Mouse (Mus musculus) cerebellum, postnatal 36 days (tissue): ENCODE measurements at regions not wholly inside any gene's neighbourhood (a gene's known extent, or its start where the extent isn't known, plus 50 kb on each side); places are given as distances from the start of the nearest gene placed in this dataset.

ENCODE experiments used
- DNase-seq, 2 experiments: peaks; one replicate each; pipeline ENCODE4 v3.0.0; 2021 to 2022; ENCODE audit warnings: mixed read lengths in 2 of 2

DNA sequence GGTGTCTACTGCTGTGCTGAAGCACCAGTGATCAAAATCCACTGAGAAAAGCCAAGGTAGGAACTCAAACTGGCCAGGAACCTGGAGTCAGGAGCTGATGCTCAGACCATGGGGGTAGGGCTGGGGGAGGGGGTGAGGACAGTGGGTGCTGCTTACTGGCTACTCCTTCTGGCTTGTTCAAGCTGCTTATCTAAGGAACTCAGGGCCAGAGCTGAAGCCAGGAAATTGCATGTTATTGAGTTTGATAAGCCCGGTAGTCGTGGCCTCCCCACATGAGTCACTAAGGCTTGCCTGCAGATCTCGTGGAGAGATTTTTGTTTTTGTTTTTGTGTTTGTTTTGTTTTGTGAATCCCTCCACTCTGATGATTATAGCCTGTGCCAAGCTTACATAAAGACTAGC is 65.9 kb downstream of the Tmem215 start:
- no peak for DNase-seq

- no peak for DNase-seq
Observed at GRCm38 (mm10) chr4:40543085-40544048, 71.4 kb downstream of the Tmem215 start.

DNA sequence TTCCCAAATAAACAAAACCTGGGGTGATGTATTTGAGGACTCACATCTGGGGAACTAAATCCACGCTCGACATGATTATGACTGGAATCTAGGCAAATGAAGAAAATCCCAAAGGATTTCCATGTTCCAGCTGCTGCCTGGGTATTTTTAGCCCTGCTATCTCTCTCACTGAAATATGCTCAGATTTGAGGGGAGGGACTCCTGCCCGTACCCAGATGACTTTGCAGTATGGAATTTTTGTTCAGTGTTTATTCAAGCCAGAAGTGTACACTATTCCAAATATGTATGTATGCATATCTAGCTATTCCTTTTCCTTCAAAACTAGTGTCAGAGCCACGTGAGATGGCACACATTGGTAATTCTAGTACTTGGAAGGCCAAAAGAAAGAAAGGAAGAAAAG is 72.1 kb downstream of the Tmem215 start:
- no peak for DNase-seq

GRCm38 (mm10) chr4:40544806-40545205 is 72.8 kb downstream of the Tmem215 start:
- no peak for DNase-seq

DNA sequence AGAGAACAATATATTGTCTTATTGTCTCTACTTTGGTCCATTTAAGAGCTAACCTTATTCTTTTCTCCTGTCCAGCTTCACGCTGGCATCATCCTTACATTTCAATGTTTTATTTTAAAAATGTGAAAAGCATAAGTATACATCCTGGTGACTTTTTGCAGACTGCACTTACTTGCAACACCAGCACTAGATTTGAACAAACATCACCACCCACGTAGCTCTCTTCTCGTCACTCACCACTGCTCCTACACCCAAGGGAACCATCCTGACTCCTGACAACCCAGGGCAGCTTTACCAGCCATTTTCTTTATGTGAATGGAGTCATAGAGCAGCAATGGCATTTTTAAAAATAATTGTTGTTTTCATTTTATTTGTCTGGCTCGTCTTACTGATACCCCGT is 73.7 kb downstream of the Tmem215 start:
- DNase-seq = no peak

DNA sequence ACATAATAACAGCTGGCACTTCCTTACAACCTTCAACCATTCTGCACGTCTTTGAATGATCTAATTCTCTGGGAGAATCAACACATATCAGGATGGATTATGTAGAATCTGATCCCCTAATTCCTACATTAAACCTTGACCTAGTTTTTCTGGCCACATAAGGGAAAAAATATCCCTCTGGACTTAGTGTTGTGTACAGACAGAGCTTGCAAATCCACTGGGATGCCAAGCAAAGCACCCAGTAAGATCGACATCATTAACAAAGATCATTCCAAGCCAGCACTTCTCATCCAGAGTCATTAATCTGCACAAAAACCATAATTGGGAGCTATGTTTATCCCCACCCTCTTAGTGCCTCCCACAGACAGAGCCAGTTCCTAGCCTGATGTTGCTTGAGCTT is 87.8 kb downstream of the Tmem215 start:
- DNase-seq = no peak

- DNase-seq = no peak
Observed at GRCm38 (mm10) chr4:40573300-40573699, 101.3 kb downstream of the Tmem215 start.

DNA sequence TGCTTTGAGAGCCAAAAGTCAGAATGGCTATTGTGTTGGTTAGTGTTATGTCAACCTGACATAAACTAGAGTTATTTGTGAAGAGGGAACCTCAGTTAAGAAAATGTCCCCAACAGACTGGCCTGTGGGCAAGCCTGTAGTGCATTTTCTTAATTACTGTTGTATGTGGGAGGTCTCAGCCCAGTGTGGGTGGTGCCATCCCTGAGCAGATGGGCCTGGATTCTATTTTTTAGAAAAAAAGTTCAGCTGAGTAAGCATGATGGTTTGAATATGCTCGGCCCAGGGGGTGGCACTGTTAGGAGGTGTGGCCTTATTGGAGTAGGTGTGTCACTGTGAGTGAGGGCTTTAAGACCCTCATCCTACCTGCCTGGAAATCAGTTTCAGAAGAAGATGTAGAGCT is 104.0 kb downstream of the Tmem215 start:
- DNase-seq = no peak

DNA sequence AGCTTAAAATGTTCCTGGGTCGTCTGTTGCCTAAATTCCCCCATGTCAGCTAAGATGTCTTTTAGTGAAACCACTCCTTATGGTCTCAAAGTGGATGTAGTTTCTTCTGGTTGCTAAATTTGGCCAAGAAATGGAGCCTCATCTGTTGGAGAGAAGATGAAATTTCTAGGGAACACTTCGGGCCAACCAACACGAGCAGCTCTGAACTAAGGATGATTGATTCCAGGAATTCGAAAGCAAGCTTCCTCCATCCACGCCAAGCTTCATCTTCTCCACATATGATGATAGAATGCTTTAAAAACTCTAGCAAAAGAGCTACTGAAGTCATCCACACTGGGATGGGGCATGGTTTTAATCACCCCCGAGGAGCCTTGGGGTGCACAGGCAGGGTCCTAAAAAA is 112.5 kb downstream of the Tmem215 start:
- DNase-seq = no peak

DNA sequence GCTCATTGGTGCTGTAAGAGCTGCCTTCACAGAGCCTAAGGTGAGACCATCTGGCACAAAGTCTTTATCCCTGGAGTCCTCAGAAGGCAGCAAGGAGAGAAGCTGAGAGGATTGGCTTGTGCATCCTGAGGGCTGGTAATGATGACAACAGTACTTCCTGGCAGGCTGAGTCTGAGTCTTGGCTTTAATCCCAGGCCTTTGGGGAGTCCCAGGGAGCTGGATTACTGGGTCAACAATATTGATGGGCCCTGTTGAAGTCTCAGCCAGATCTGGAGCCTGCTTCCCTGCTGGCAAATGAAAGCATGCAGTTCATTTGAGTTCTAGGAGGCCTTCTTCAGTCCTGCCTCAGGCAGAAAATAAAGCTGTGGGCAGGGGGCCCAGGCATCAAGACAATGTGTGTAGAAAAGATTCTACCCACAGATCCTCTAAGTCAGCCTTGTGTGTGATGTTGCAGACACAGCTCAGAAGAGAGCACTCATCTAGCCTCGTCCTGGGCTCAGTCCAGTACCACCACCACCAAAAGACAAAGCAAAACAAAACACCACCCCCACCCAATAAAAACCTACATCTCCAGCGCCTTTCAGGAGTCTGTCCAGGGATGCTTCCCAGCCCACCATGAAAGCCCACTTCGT is 113.1 kb downstream of the Tmem215 start:
- DNase-seq = peak; percentile 31 to 34

- DNase-seq = no peak
Observed at GRCm38 (mm10) chr4:40586045-40586444, 114.1 kb downstream of the Tmem215 start.

DNA sequence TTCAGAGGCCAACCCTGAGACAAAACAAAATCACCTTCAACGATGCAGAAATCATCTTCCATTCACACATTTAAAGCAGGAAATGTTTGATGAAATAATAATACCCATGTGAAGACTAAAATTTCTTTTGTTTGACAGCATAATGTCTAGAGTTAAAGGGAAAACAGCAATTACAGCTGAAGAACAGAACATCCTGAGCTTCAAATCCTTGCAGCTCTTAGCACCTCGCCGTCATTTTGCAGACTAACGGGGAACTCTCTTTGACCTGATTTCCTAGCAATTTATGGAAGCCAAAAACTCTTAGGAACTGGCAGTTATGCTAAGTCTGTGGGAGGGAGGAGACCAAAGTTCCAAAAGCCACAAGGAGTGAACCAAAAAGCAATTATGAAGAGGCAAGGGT is 115.3 kb downstream of the Tmem215 start:
- no peak for DNase-seq

DNA sequence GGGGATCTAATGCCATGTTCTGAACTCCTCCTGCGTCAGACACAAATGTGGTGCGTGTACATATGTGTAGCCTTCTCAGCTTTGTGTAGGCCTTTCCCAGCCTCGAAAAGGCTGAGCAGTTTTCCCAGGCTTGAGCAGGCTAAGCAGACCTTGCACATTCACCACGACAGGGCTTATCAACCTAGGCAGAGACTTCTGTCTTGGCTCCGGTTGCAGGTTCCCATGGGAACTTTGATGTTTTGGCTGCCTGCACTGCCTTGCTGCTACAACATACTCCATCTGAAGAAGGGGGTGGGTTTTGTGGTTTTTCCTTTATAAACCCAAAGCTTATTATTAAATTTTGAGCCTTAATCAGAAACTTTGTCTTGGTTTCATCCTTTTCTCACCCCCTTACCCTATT is 109.2 kb downstream of the Aptx start:
- no peak for DNase-seq

GRCm38 (mm10) chr4:40625024-40625423 is 78.0 kb downstream of the Aptx start:
- DNase-seq = no peak

DNA sequence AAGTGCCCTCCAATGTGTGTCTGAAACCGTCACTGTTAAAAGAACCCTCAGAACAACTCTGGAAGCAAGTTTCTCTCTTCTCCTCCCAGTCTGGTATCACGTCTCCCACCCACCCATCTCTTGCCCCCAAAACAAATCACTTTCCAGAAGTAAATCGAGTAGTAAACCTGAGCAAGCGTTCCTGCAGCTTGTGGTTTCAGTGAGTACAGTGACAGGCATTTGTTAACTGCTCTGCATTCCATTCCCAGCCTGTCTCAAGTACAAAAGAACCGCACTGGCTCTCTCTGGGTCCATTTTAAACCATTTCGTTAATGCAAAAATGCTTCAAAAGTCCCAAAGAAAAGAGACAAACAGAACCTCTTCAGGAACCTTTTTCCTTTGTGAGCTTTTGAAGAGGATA is 77.1 kb downstream of the Aptx start:
- DNase-seq = no peak
